Mouse (Mus musculus): ENCODE results near the gene Gm3139.
"Not testable (repeated sequence)": the region's sequence is repeated elsewhere in the genome, so short reads cannot be mapped to it uniquely, and the experiment has no call there.

Gm3139 gene

GRCm38 (mm10) chr5:94525987-94526386 lies at the start of gene Gm3139:
Gene Gm3139 (plus strand): TSS chr5:94526287.
- not testable (repeated sequence) for DNase-seq (ENCODE audit: low spot score)
